Mouse (Mus musculus) testis, adult 2 months (tissue): ENCODE measurements around the gene Mical2. TPM values are rescaled to one million over a fixed set of nuclear protein-coding genes. Genes with fewer than 3 reads are reported as not detected.

Experiments
- H3K27ac ChIP-seq: fragments of 200-500 bp; 2 replicates; pipeline ENCODE4 v1.5.1; 2012; ENCODE audit warnings: low read depth, low read length; ENCODE audit not compliant: control insufficient read depth, insufficient read depth
- H3K27me3 ChIP-seq: fragments of 200-500 bp; 2 replicates; pipeline ENCODE4 v1.6.1; 2012; ENCODE audit warnings: mild to moderate bottlenecking, low read length, moderate library complexity; ENCODE audit not compliant: control insufficient read depth, insufficient read depth
- H3K36me3 ChIP-seq: fragments of 200-500 bp; 2 replicates; pipeline ENCODE4 v1.6.1; 2012; ENCODE audit warnings: mild to moderate bottlenecking, low read length; ENCODE audit not compliant: control insufficient read depth, insufficient read depth
- H3K4me1 ChIP-seq: fragments of 200-500 bp; 2 replicates; pipeline ENCODE4 v1.6.1; 2012; ENCODE audit warnings: low read length; ENCODE audit not compliant: control insufficient read depth, insufficient read depth
- H3K4me3 ChIP-seq: fragments of 200-500 bp; 2 replicates; pipeline ENCODE4 v1.5.1; 2012; ENCODE audit warnings: low read depth, mild to moderate bottlenecking, low read length, moderate library complexity, mixed read lengths; ENCODE audit not compliant: control insufficient read depth
- CTCF ChIP-seq: fragments of 200-500 bp; IDR thresholded peaks from 2 replicates; pipeline ENCODE4 v1.5.1; 2012; ENCODE audit warnings: low read depth, mild to moderate bottlenecking, inconsistent platforms, low read length, moderate library complexity; ENCODE audit not compliant: control insufficient read depth, insufficient read depth, insufficient replicate concordance
- POLR2A ChIP-seq: fragments of 200-500 bp; IDR thresholded peaks from 2 replicates; pipeline ENCODE4 v1.6.1; 2012; ENCODE audit warnings: low read depth, mild to moderate bottlenecking, inconsistent platforms, low read length, moderate library complexity; ENCODE audit not compliant: control insufficient read depth
- polyA plus RNA-seq: library from polyadenylated mRNA; depleted of rRNA; stranded (reverse); fragments of >200 nt; gene quantifications from 2 replicates; pipeline ENCODE4 v1.2.3, GENCODE M21; 2012

Gene Mical2
- polyA plus RNA-seq, 1 experiment, result 148 TPM

DNA sequence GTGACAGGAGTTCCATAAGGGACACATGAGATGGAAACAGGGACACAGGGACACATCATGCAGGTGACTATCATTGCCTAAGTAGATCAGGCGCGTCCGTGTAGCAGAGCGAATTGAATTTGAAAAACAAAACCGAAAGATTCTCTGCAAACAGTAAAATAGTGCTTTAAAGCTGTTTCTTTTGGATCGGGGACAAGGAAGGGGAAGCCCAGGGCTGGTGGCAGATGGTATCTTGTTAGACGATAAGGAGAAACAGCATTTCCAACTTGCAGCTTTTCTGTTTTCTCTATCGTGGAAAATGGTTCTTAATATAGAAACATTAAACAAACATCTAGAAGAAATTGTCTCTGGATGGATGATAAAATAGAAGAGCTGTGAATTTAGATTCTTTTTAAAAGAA is 179.9 kb downstream of the Mical2 start:
- TF ChIP-seq POLR2A (no peak), CTCF (no peak)
- no peaks in the 10 kb centered on the region for H3K36me3 ChIP-seq
- no peak overlapping the region for H3K4me3 ChIP-seq
- H3K4me1 ChIP-seq, result no peaks in the 10 kb centered on the region
- no peak overlapping the region for H3K27ac ChIP-seq
- no peaks in the 10 kb centered on the region for H3K27me3 ChIP-seq

DNA sequence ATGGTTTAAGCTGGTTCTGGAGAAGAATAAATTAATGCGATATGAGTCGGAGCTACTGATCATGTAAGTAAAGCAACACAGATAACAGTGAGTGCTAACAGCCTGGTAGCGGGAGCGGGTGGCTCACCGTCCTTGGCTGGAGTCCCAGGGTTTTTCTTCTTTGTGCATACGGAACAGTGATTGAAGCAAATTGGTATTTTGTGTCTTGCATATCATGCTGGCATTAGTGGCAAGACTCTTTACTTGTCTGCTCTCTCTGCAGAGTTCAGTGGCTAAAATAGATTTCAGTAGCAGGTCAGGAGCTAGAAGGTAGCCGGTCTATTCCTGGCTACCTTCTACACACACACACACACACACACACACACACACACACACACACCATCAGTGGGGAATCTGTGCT is 181.9 kb downstream of the Mical2 start:
- no peak for TF ChIP-seq CTCF
- TF ChIP-seq POLR2A, result no peak
- Histone ChIP-seq H3K27ac (no peak overlapping the region), H3K4me1 (no peaks in the 10 kb centered on the region), H3K27me3 (no peaks in the 10 kb centered on the region), H3K4me3 (no peak overlapping the region), H3K36me3 (no peaks in the 10 kb centered on the region)

DNA sequence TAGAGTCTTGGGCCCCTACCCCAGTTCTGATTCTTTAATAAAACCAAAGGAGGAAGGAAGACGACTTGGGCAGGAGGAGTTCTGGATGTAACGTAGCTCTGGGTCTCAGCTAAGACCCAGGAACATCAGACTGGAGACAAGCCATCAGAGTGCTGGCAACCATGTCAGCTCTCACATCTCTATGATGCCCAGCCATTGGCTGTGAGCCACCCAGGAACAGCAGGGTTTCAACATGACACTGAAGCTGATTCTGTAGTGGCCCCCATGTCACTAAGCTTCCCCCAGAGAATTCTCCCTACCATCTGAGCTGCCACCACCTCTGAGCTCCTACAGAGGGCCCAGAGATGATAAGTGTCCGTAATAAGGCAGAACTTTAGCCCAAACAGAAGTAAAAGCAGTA is 184.3 kb downstream of the Mical2 start:
- H3K36me3 ChIP-seq, result no peaks in the 10 kb centered on the region
- no peak overlapping the region for H3K4me3 ChIP-seq

DNA sequence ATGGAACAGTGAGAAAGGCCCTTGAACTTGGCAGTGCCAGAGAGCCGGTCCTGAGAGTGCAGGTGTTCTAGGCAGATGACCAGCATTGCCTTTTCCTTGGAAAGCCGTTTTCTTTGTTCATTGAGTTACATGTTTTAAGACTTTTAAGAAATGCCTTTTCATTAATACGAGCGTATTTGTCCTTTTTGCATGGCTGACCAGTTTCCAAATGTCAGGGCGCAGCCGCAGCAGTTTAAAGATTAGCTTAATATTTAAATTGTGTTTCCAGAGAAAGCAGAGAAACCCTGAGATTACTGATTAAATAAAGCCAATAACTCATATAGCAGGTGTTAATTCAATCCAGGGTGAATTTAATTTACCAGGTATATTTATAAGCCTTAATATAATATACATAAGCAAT is 187.6 kb downstream of the Mical2 start:
- H3K27me3 ChIP-seq, result no peaks in the 10 kb centered on the region
- H3K27ac ChIP-seq, result no peak overlapping the region
- H3K36me3 ChIP-seq, result no peaks in the 10 kb centered on the region
- H3K4me1 ChIP-seq, result no peaks in the 10 kb centered on the region
- no peak overlapping the region for H3K4me3 ChIP-seq
- TF ChIP-seq POLR2A (no peak), CTCF (no peak)

More for the DNA sequence above, 184.3 kb downstream of the Mical2 start:
- H3K27me3 ChIP-seq, result no peaks in the 10 kb centered on the region
- TF ChIP-seq POLR2A, result no peak
- TF ChIP-seq CTCF, result no peak
- H3K4me1 ChIP-seq, result no peaks in the 10 kb centered on the region
- no peak overlapping the region for H3K27ac ChIP-seq

DNA sequence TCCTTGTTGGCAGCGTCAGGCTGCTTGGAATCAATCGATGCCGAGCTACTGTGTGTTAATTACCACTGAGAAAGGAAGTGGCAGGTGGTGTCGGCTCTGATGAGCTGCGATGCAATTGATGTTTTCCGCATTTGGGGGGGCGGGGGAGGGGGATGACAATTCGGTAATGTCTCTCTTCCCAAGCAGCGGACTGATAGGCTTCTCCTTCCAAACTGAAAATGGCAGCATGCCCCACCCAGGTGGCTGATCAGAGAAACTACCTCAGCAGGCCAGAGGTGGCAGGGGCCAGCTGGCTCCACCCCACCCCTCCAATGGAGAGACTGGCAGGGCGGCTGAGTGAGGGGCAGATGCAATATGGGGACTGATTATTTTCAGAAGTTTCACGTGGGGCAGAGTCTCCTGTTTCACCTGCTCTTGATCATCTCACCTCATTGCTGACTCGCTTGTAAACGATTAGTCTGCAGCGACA is 190.4 kb downstream of the Mical2 start:
- Histone ChIP-seq H3K27me3 (no peaks in the 10 kb centered on the region), H3K36me3 (no peaks in the 10 kb centered on the region), H3K27ac (no peak overlapping the region), H3K4me1 (no peaks in the 10 kb centered on the region), H3K4me3 (no peak overlapping the region)
- TF ChIP-seq POLR2A (no peak), CTCF (no peak)

DNA sequence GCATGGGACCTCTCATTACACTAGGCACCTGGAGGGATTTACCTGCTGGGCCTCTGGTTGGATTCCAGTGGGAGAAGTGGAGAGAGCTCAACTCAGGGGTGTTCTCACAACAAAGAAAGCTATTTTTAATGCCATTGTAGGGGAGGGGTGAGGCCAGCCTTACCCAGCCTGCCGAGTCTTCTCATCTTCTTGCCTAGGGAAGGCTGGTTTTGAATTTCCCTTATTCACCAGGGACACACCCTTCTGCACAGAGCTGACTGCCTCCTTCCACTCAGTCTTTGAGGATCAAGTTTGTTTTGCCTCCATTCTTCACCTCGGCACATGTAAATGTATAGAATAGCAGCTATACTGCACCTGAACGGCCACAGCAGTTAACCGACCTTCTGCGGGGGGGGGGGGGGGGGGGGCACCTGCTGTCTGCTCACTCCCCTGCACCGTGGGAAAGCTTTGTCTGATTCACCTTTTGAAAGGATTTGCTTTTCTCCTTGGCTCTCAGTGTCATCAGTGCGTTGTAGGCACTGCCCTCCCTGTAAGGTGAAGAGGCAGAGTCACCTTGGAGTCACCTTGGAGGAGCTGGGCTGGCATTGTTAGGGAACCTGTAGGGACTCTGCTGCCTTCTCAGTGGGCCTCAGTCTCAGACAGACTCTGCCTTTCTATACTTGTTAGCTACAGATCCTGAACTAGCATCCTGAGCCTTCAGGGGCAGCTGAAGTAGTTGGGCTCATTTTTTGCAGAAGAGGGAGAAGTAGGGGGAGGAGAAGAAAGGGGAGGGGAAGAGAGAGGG is 191.3 kb downstream of the Mical2 start:
- Histone ChIP-seq H3K27ac (no peak overlapping the region), H3K36me3 (no peaks in the 10 kb centered on the region), H3K27me3 (no peaks in the 10 kb centered on the region), H3K4me3 (no peak overlapping the region), H3K4me1 (no peaks in the 10 kb centered on the region)
- TF ChIP-seq POLR2A (no peak), CTCF (no peak)

DNA sequence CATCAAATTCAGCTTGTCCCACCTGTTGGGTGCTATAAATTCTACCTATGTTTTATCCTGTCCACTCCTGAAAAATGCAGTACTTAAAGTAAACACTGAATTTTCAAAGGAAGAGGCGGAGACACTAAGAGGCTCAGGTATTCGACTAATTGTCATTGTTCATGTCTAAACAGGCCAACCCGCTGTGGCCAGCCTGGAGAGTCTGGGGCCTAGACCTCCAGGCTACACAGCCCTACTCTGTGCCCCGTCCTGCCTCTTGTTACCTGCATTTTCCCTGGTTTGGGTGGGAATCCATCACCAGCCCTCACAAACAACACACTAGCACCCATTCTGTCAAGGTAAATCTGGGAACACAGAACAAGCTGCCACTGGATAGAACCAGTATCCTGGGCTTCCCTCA is 191.9 kb downstream of the Mical2 start:
- Histone ChIP-seq H3K4me1 (no peaks in the 10 kb centered on the region), H3K36me3 (no peaks in the 10 kb centered on the region), H3K27me3 (no peaks in the 10 kb centered on the region), H3K27ac (no peak overlapping the region), H3K4me3 (no peak overlapping the region)
- TF ChIP-seq CTCF (no peak), POLR2A (no peak)
